Mouse (Mus musculus) yolk sac, embryonic 10.5 days (tissue): ENCODE results near the gene Cdk5.

Source experiments
- DNase-seq: peaks from one replicate; pipeline ENCODE4 v3.0.0-alpha.2; 2017; ENCODE audit warnings: low spot score

The Cdk5 gene

GRCm38 (mm10) chr5:24374216-24374615 is 49.1 kb downstream of the Cdk5 start:
- DNase-seq = no peak

- no peak for DNase-seq
Observed at GRCm38 (mm10) chr5:24373807-24374206, 49.5 kb downstream of the Cdk5 start.

- no peak for DNase-seq
Observed at GRCm38 (mm10) chr5:24369767-24370166, 53.6 kb downstream of the Cdk5 start.
